Mouse (Mus musculus): Measurements from ENCODE around the gene Sbds. TPM values are rescaled to one million over a fixed set of nuclear protein-coding genes. Genes with fewer than 3 reads are reported as not detected.

Gene Sbds
- polyA plus RNA-seq, 1 experiment from 2014 or later: 83.6 TPM

DNA sequence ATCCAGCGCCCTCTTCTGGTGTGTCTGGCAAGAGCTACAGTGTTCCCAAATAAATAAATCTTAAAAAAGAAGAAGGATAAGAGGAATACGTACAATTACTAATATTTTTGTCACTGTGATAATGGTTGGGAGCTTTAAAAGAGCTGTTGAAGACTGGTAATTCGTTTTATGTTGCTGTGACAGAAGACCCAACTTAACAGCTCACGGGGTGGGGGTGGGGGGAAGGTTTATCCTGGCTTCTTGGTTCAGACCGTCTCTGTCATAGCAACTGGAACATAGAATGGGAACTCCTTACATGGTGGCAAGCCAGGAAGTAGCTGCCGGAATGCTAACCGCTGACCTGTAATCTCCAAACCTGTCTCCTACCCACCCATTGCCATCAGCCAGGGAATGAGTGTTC is 38.5 kb downstream of the Sbds start, which contains the start of gene Tmem248:
Tmem248 (plus strand) TSS at position 301 of the 400 bp plus-strand sequence.
- H3K4me1 ChIP-seq (ENCODE audit: control insufficient read depth, insufficient read depth, low read length): peaks cover 8% of the 10 kb centered on the region; the same call in 1 of the 2 replicates
- H3K36me3 ChIP-seq (ENCODE audit: control insufficient read depth, insufficient read depth, low read length): peaks cover 4% of the 10 kb centered on the region; the same call in 1 of the 2 replicates
- H3K4me3 ChIP-seq (ENCODE audit: low read length): no peak within 1 kb of the TSS
- no peak within 1 kb of the TSS for H3K4me2 ChIP-seq (ENCODE audit: low read depth, low read length)
- H3K9ac ChIP-seq (ENCODE audit: low read depth, low read length): no peak within 1 kb of the TSS
- no peaks in the 10 kb centered on the region for H3K27me3 ChIP-seq (replicated peaks; ENCODE audit: control insufficient read depth, insufficient read depth, low read length)
- no peak within 1 kb of the TSS for H3K27ac ChIP-seq (ENCODE audit: low read length)
- no peak for ATAC-seq
- 0 out of 2 replicates have a peak, but pooled peaks cover 5% of the 10 kb centered on the region for H3K9me3 ChIP-seq (ENCODE audit: control insufficient read depth, low read length)
- WGBS: 80% methylated on average over 7 of the region's 7 CpGs

GRCm38 (mm10) chr5:130212956-130213355 is 42.4 kb downstream of the Sbds start:
- 89% methylated on average over 11 of the region's 11 CpGs for WGBS
- peaks cover 21% of the 10 kb centered on the region for H3K36me3 ChIP-seq (ENCODE audit: control insufficient read depth, insufficient read depth, low read length)
- no peak overlapping the region for H3K9ac ChIP-seq (ENCODE audit: low read depth, low read length)

GRCm38 (mm10) chr5:130207299-130207698 is 48.0 kb downstream of the Sbds start:
- Histone ChIP-seq H3K4me3 (ENCODE audit: low read length) (no peak overlapping the region), H3K27ac (ENCODE audit: low read length) (no peak overlapping the region), H3K36me3 (ENCODE audit: control insufficient read depth, insufficient read depth, low read length) (peaks cover 23% of the 10 kb centered on the region), H3K9me3 (ENCODE audit: control insufficient read depth, low read length) (no peaks in the 10 kb centered on the region), H3K27me3 (replicated peaks; ENCODE audit: control insufficient read depth, insufficient read depth, low read length) (no peaks in the 10 kb centered on the region), H3K4me1 (ENCODE audit: control insufficient read depth, insufficient read depth, low read length) (no peaks in the 10 kb centered on the region), H3K4me2 (ENCODE audit: low read depth, low read length) (no peak overlapping the region), H3K9ac (ENCODE audit: low read depth, low read length) (no peak overlapping the region)
- ATAC-seq: no peak
- 91% methylated on average over 4 of the region's 4 CpGs for WGBS

More at GRCm38 (mm10) chr5:130212956-130213355, 42.4 kb downstream of the Sbds start:
- H3K27ac ChIP-seq (ENCODE audit: low read length): no peak overlapping the region
- H3K9me3 ChIP-seq (ENCODE audit: control insufficient read depth, low read length): 0 out of 2 replicates have a peak, but pooled peaks cover 3% of the 10 kb centered on the region
- no peak overlapping the region for H3K4me3 ChIP-seq (ENCODE audit: low read length)
- no peak overlapping the region for H3K4me2 ChIP-seq (ENCODE audit: low read depth, low read length)
- H3K27me3 ChIP-seq (replicated peaks; ENCODE audit: control insufficient read depth, insufficient read depth, low read length): no peaks in the 10 kb centered on the region
- ATAC-seq: no peak
- H3K4me1 ChIP-seq (ENCODE audit: control insufficient read depth, insufficient read depth, low read length): no peaks in the 10 kb centered on the region

DNA sequence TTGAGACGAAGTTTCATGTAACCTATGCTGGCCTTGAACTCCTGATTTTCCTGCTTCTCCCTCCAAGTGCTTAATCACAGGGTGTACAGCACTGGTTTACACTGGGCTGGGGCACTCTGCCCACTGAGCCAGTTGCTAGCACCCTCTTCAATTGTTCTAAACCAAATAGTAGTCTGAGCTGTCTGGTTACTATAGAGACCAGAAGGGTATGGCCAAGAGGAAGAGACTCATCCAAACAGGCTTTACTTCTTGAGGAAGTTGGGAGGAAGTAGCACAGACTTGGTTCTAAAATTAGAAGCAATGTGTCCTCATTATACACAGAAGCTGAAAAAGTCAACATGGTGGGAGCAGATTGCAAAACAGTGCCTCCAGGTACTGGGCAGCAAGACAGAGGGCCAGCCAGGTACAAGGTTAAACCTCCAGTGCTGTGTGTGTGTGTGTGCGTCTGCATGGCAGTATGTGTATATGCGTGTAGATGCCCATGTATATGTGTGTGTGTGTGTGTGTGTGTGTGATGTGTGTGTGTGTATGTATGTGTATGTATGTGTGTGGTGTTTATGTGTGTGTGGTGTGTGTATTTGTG is 49.8 kb downstream of the Sbds start:
- no peak overlapping the region for H3K4me3 ChIP-seq (ENCODE audit: low read length)
- no peak overlapping the region for H3K27ac ChIP-seq (ENCODE audit: low read length)
- no peak overlapping the region for H3K4me2 ChIP-seq (ENCODE audit: low read depth, low read length)
- H3K9ac ChIP-seq (ENCODE audit: low read depth, low read length): no peak overlapping the region
- 0 out of 2 replicates have a peak, but pooled peaks have one; percentile 41 for ATAC-seq
- no peaks in the 10 kb centered on the region for H3K27me3 ChIP-seq (replicated peaks; ENCODE audit: control insufficient read depth, insufficient read depth, low read length)
- H3K4me1 ChIP-seq (ENCODE audit: control insufficient read depth, insufficient read depth, low read length): 0 out of 2 replicates have a peak, but pooled peaks cover 2% of the 10 kb centered on the region
- 90% methylated on average over 3 of the region's 3 CpGs for WGBS
- peaks cover 14% of the 10 kb centered on the region for H3K36me3 ChIP-seq (ENCODE audit: control insufficient read depth, insufficient read depth, low read length)
- no peaks in the 10 kb centered on the region for H3K9me3 ChIP-seq (ENCODE audit: control insufficient read depth, low read length)

DNA sequence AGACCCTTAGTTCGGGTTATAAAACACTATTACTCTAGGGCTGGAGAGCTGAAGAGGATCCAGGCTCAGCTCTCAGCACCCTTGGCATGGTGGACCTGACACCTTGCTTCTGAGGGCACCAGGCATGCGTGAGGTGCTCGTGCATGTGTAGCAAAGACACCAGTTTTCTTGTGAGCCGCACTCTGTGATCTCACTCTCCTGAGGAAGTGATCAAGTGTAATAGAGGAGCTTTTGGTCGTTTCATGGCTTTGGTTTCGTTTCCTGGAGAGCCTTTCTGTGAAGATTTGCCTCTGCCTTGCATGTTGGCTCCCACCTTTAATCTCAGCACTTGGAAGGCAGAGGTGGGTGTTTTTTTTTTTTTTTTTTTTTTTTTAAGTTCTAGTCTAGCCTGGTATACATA is 50.8 kb downstream of the Sbds start:
- no peak for ATAC-seq
- H3K4me2 ChIP-seq (ENCODE audit: low read depth, low read length): no peak overlapping the region
- H3K27me3 ChIP-seq (replicated peaks; ENCODE audit: control insufficient read depth, insufficient read depth, low read length): no peaks in the 10 kb centered on the region
- H3K27ac ChIP-seq (ENCODE audit: low read length): no peak overlapping the region
- peaks cover 6% of the 10 kb centered on the region; the same call in 1 of the 2 replicates for H3K36me3 ChIP-seq (ENCODE audit: control insufficient read depth, insufficient read depth, low read length)
- H3K9me3 ChIP-seq (ENCODE audit: control insufficient read depth, low read length): no peaks in the 10 kb centered on the region
- no peak overlapping the region for H3K4me3 ChIP-seq (ENCODE audit: low read length)
- 0 out of 2 replicates have a peak, but pooled peaks cover 2% of the 10 kb centered on the region for H3K4me1 ChIP-seq (ENCODE audit: control insufficient read depth, insufficient read depth, low read length)
- no peak overlapping the region for H3K9ac ChIP-seq (ENCODE audit: low read depth, low read length)
- WGBS: 86% methylated on average over 6 of the region's 6 CpGs

DNA sequence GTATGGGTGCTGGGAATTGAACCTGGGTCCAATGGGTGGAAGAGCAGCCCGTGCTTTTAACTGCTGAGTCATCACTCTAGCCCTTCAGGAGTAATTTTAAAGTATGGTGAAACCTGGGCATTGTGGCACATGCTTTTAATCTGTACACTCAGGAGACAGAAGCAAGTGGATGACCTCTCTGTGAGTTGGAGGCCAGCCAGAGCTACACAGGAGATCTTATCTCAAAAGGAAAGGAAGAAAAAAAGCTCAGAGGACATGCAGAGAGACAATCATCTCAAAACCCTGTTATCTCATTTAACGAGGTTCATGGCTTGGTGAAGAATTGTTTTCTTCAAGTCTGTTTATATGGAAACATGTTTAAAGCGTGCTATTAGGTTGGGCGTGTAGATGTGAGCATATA is 51.4 kb downstream of the Sbds start:
- Histone ChIP-seq H3K4me3 (ENCODE audit: low read length) (no peak overlapping the region), H3K9ac (ENCODE audit: low read depth, low read length) (no peak overlapping the region), H3K27ac (ENCODE audit: low read length) (no peak overlapping the region), H3K36me3 (ENCODE audit: control insufficient read depth, insufficient read depth, low read length) (peaks cover 2% of the 10 kb centered on the region; the same call in 1 of the 2 replicates), H3K27me3 (replicated peaks; ENCODE audit: control insufficient read depth, insufficient read depth, low read length) (no peaks in the 10 kb centered on the region), H3K4me1 (ENCODE audit: control insufficient read depth, insufficient read depth, low read length) (0 out of 2 replicates have a peak, but pooled peaks cover 2% of the 10 kb centered on the region), H3K4me2 (ENCODE audit: low read depth, low read length) (no peak overlapping the region), H3K9me3 (ENCODE audit: control insufficient read depth, low read length) (no peaks in the 10 kb centered on the region)
- 80% methylated on average over 4 of the region's 4 CpGs for WGBS
- no peak for ATAC-seq

GRCm38 (mm10) chr5:130200233-130201029 is 54.9 kb downstream of the Sbds start:
- no peaks in the 10 kb centered on the region for H3K27me3 ChIP-seq (replicated peaks; ENCODE audit: control insufficient read depth, insufficient read depth, low read length)
- ATAC-seq: peak; percentile 82

GRCm38 (mm10) chr5:130197981-130198380 is 57.3 kb downstream of the Sbds start:
- no peak overlapping the region for H3K9ac ChIP-seq (ENCODE audit: low read depth, low read length)
- 0 out of 2 replicates have a peak, but pooled peaks cover 2% of the 10 kb centered on the region for H3K4me1 ChIP-seq (ENCODE audit: control insufficient read depth, insufficient read depth, low read length)
- H3K27me3 ChIP-seq (replicated peaks; ENCODE audit: control insufficient read depth, insufficient read depth, low read length): no peaks in the 10 kb centered on the region
- H3K4me2 ChIP-seq (ENCODE audit: low read depth, low read length): no peak overlapping the region
- H3K9me3 ChIP-seq (ENCODE audit: control insufficient read depth, low read length): no peaks in the 10 kb centered on the region
- ATAC-seq: no peak
- H3K4me3 ChIP-seq (ENCODE audit: low read length): no peak overlapping the region
- H3K36me3 ChIP-seq (ENCODE audit: control insufficient read depth, insufficient read depth, low read length): no peaks in the 10 kb centered on the region; the same call in none of the 2 replicates
- H3K27ac ChIP-seq (ENCODE audit: low read length): no peak overlapping the region
- whole genome bisulfite sequencing: 89% methylated on average over 7 of the region's 7 CpGs

More at GRCm38 (mm10) chr5:130200233-130201029, 54.9 kb downstream of the Sbds start:
- peak overlapping the region; percentile 33; the same call in 1 of the 2 replicates for H3K27ac ChIP-seq (ENCODE audit: low read length)
- H3K4me2 ChIP-seq (ENCODE audit: low read depth, low read length): no peak overlapping the region
- no peak overlapping the region for H3K4me3 ChIP-seq (ENCODE audit: low read length)
- no peaks in the 10 kb centered on the region for H3K9me3 ChIP-seq (ENCODE audit: control insufficient read depth, low read length)
- no peak overlapping the region for H3K9ac ChIP-seq (ENCODE audit: low read depth, low read length)
- 67% methylated on average over 10 of the region's 10 CpGs for WGBS
- H3K4me1 ChIP-seq (ENCODE audit: control insufficient read depth, insufficient read depth, low read length): 0 out of 2 replicates have a peak, but pooled peaks cover 2% of the 10 kb centered on the region
- no peaks in the 10 kb centered on the region; the same call in 1 of the 2 replicates for H3K36me3 ChIP-seq (ENCODE audit: control insufficient read depth, insufficient read depth, low read length)

GRCm38 (mm10) chr5:130197454-130197853 is 57.9 kb downstream of the Sbds start:
- Histone ChIP-seq H3K9ac (ENCODE audit: low read depth, low read length) (no peak overlapping the region), H3K4me2 (ENCODE audit: low read depth, low read length) (no peak overlapping the region), H3K4me1 (ENCODE audit: control insufficient read depth, insufficient read depth, low read length) (0 out of 2 replicates have a peak, but pooled peaks cover 2% of the 10 kb centered on the region), H3K4me3 (ENCODE audit: low read length) (no peak overlapping the region), H3K27me3 (replicated peaks; ENCODE audit: control insufficient read depth, insufficient read depth, low read length) (no peaks in the 10 kb centered on the region), H3K27ac (ENCODE audit: low read length) (no peak overlapping the region), H3K36me3 (ENCODE audit: control insufficient read depth, insufficient read depth, low read length) (no peaks in the 10 kb centered on the region; the same call in none of the 2 replicates), H3K9me3 (ENCODE audit: control insufficient read depth, low read length) (no peaks in the 10 kb centered on the region)
- 77% methylated on average over 3 of the region's 3 CpGs for WGBS
- no peak for ATAC-seq

Data from intestine, embryonic 16.5 days (tissue).